8 mouse cellular contexts compared by ENCODE assay signal in genomic region chr6:114397691-114398217, GRCm38 (mm10). TPM values are rescaled to one million over a fixed set of nuclear protein-coding genes. Genes with fewer than 3 reads are reported as not detected.
A peak's percentile ranks its signal among the peaks of the same experiment; 100 is the strongest.
DNase-seq lines count a peak whose midpoint lies in the region; ATAC-seq and TF ChIP-seq lines count a peak whose summit lies in the region.

Hrh1 (plus strand) TSS chr6:114397936.

- peak within 1 kb of the TSS; percentile 98 for H3K4me2 ChIP-seq in embryonic facial prominence, embryonic 14.5 days (ENCODE audit: low read depth, low read length)
- peak within 1 kb of the TSS; percentile 97 for H3K4me2 ChIP-seq in stomach, embryonic 16.5 days (ENCODE audit: low read depth, low read length)

- no peak for TF ChIP-seq POLR2A in ES-Bruce4 (IDR thresholded peaks at IDR 0.05; ENCODE audit: insufficient read depth, low read length)

- no peaks in the 10 kb centered on the region for H3K4me1 ChIP-seq in ES-Bruce4 (ENCODE audit: control insufficient read depth, insufficient read depth, low read length)
- H3K4me1 ChIP-seq in embryonic facial prominence, embryonic 14.5 days (ENCODE audit: control insufficient read depth, insufficient read depth, low read length): peaks cover 12% of the 10 kb centered on the region; the same call in 1 of the 2 replicates
- peaks cover 6% of the 10 kb centered on the region; the same call in 1 of the 2 replicates for H3K4me1 ChIP-seq in stomach, embryonic 16.5 days (ENCODE audit: control insufficient read depth, insufficient read depth, low read length)

- TF ChIP-seq EP300 in ES-Bruce4 (IDR thresholded peaks at IDR 0.05; ENCODE audit: insufficient read depth, low read depth, low read length): no peak

- peak within 1 kb of the TSS; percentile 64 for H3K4me3 ChIP-seq in ES-Bruce4 (ENCODE audit: low read depth, low read length)
- H3K4me3 ChIP-seq in embryonic facial prominence, embryonic 14.5 days (ENCODE audit: low read depth, low read length): peak within 1 kb of the TSS; percentile 51
- peak within 1 kb of the TSS; percentile 51 for H3K4me3 ChIP-seq in stomach, embryonic 16.5 days (replicated peaks; ENCODE audit: low read length)

- no peaks in the 10 kb centered on the region for H3K36me3 ChIP-seq in ES-Bruce4 (ENCODE audit: control insufficient read depth, insufficient read depth, low read length, poor library complexity, severe bottlenecking)
- H3K36me3 ChIP-seq in embryonic facial prominence, embryonic 14.5 days (ENCODE audit: control insufficient read depth, insufficient read depth, low read length): no peaks in the 10 kb centered on the region
- H3K36me3 ChIP-seq in stomach, embryonic 16.5 days (ENCODE audit: control insufficient read depth, insufficient read depth, low read length): no peaks in the 10 kb centered on the region

- H3K27ac ChIP-seq in ES-Bruce4 (ENCODE audit: insufficient read depth, low read length): no peak within 1 kb of the TSS
- H3K27ac ChIP-seq in embryonic facial prominence, embryonic 14.5 days (replicated peaks; ENCODE audit: low read depth, low read length): no peak within 1 kb of the TSS
- no peak within 1 kb of the TSS for H3K27ac ChIP-seq in stomach, embryonic 16.5 days (ENCODE audit: low read length)

- peak; percentile 86 for DNase-seq in ZHBTc4 (ENCODE audit: low read depth, low spot score)
- peak; percentile 61 for DNase-seq in embryonic facial prominence, embryonic 14.5 days (ENCODE audit: low spot score)
- peak; percentile 48 to 55 for DNase-seq in heart, postnatal 14 days
- peak in 1 of 2 experiments; percentile 49 for DNase-seq in left cerebral cortex, postnatal 25 days (ENCODE audit: low spot score in 2 of 2)

- H3K9me3 ChIP-seq in ES-Bruce4 (replicated peaks; ENCODE audit: control insufficient read depth, insufficient read depth, low read length, poor library complexity, severe bottlenecking): no peaks in the 10 kb centered on the region
- peaks cover 6% of the 10 kb centered on the region; the same call in 1 of the 2 replicates for H3K9me3 ChIP-seq in embryonic facial prominence, embryonic 14.5 days (ENCODE audit: control insufficient read depth, low read length)
- no peaks in the 10 kb centered on the region for H3K9me3 ChIP-seq in stomach, embryonic 16.5 days (replicated peaks; ENCODE audit: control insufficient read depth, low read length)

- no peak for TF ChIP-seq CTCF in ES-Bruce4 (IDR thresholded peaks at IDR 0.05; ENCODE audit: low read depth, low read length)

- peak; percentile 50; the same call in 1 of the 2 replicates for ATAC-seq in embryonic facial prominence, embryonic 14.5 days (ENCODE audit: low read depth)
- peak; percentile 44; the same call in 1 of the 2 replicates for ATAC-seq in megakaryocyte-erythroid progenitor cell, adult 5-6 weeks (replicated peaks; ENCODE audit: low FRiP score, low TSS enrichment, poor library complexity, severe bottlenecking)
- peak; percentile 62; the same call in 1 of the 2 replicates for ATAC-seq in stomach, embryonic 16.5 days (ENCODE audit: insufficient read depth, low FRiP score)
- no peak for ATAC-seq in erythroblast, adult 5-6 weeks (replicated peaks; ENCODE audit: low FRiP score, poor library complexity, severe bottlenecking)

- peak within 1 kb of the TSS; percentile 26 for H3K9ac ChIP-seq in ES-Bruce4 (ENCODE audit: low read depth, poor library complexity, severe bottlenecking)
- peak within 1 kb of the TSS; percentile 61 for H3K9ac ChIP-seq in embryonic facial prominence, embryonic 14.5 days (ENCODE audit: low read depth, low read length)
- H3K9ac ChIP-seq in stomach, embryonic 16.5 days (ENCODE audit: low read length): peak within 1 kb of the TSS; percentile 63

- no peaks in the 10 kb centered on the region for H3K27me3 ChIP-seq in ES-Bruce4 (ENCODE audit: control insufficient read depth, insufficient read depth, low read length, poor library complexity, severe bottlenecking)
- H3K27me3 ChIP-seq in embryonic facial prominence, embryonic 14.5 days (replicated peaks; ENCODE audit: control insufficient read depth, insufficient read depth, low read length): peaks cover 54% of the 10 kb centered on the region
- H3K27me3 ChIP-seq in stomach, embryonic 16.5 days (ENCODE audit: control insufficient read depth, insufficient read depth, low read length): peaks cover 41% of the 10 kb centered on the region

- intact Hi-C loops in heart, postnatal 14 days (cut with DNase I): no loop called here
- intact Hi-C loops in left cerebral cortex, postnatal 25 days (cut with DNase I): loop anchor here (5.0 kb wide), 2 partner anchors 50 kb away; no protein-coding TSS in a partner anchor

- WGBS in embryonic facial prominence, embryonic 14.5 days: 0% methylated on average over 19 of the region's 56 CpGs
- under 1% methylated on average over 56 of the region's 56 CpGs for WGBS in stomach, embryonic 16.5 days

RNA-seq across cellular contexts. Expression of gene Hrh1, which starts in this region (rescaled TPM):
- polyA plus RNA-seq in ES-Bruce4 (2011; ENCODE audit: insufficient read depth, insufficient read length, low read depth, missing spikeins): 1.8 and 1.9 TPM in 2 replicates
- 0.21 TPM in 1 of 2 replicates, not detected in the other for polyA plus RNA-seq in embryonic facial prominence, embryonic 14.5 days (2014; fragmentation: Nextera tagmentation; extraction: Ambion mirVana)
- under 1 TPM; 0.07 to 0.17 TPM for total RNA-seq in heart, postnatal 14 days (2021)
- 10 to 100 TPM; 21.4 to 27.1 TPM for total RNA-seq in left cerebral cortex, postnatal 25 days (2021)
- total RNA-seq in megakaryocyte-erythroid progenitor cell, adult 5-6 weeks (2014; fragmentation: Nextera tagmentation): not detected in 2 replicates
- not detected in 2 replicates for total RNA-seq in megakaryocyte-erythroid progenitor cell, adult 5-6 weeks (2017)
- 0.07 and 0.19 TPM in 2 replicates for polyA plus RNA-seq in stomach, embryonic 16.5 days (2015; fragmentation: Nextera tagmentation; extraction: Ambion mirVana)
- total RNA-seq in erythroblast, adult 5-6 weeks (2015; ENCODE audit: low replicate concordance): not detected in 2 replicates
- 0.14 TPM in 1 of 2 replicates, not detected in the other for total RNA-seq in erythroblast, adult 5-6 weeks (2017; ENCODE audit: low replicate concordance)

Comparison
In these comparisons a context has a peak if more than half of its experiments do, and no peak if none do; other contexts are left out.
1. RNA of gene Hrh1 (total RNA-seq): 21.4 to 27.1 TPM in left cerebral cortex, postnatal 25 days; 0.07 to 0.17 TPM in heart, postnatal 14 days, not detected in megakaryocyte-erythroid progenitor cell, adult 5-6 weeks and 0.14 TPM in erythroblast, adult 5-6 weeks; every median in the first group is over 10 times any median in the second.
2. Peak in DNase-seq, ATAC-seq, H3K4me3 ChIP-seq, H3K9ac ChIP-seq and H3K4me2 ChIP-seq in embryonic facial prominence, embryonic 14.5 days; RNA of the gene not detected or under 1 TPM.
3. Peak in DNase-seq in heart, postnatal 14 days; RNA of the gene not detected or under 1 TPM.
4. Peak in ATAC-seq in megakaryocyte-erythroid progenitor cell, adult 5-6 weeks; RNA of the gene not detected or under 1 TPM.
5. Peak in ATAC-seq, H3K4me3 ChIP-seq, H3K9ac ChIP-seq and H3K4me2 ChIP-seq in stomach, embryonic 16.5 days; RNA of the gene not detected or under 1 TPM.
6. Peak in every context shown above with its lines, with median percentiles within 50 percentile points of each other: H3K4me3 ChIP-seq and H3K9ac ChIP-seq.